Mouse (Mus musculus): ENCODE results near the gene Hnf4a. TPM values are rescaled to one million over a fixed set of nuclear protein-coding genes. Genes with fewer than 3 reads are reported as not detected.

The Hnf4a gene
- polyA plus RNA-seq, 1 experiment from 2014 or later, result not detected

GRCm38 (mm10) chr2:163558548-163558947, 51.9 kb downstream of the Hnf4a start:
- Histone ChIP-seq H3K4me3 (replicated peaks) (no peak overlapping the region), H3K9me3 (no peaks in the 10 kb centered on the region), H3K4me2 (no peak overlapping the region), H3K36me3 (replicated peaks) (no peaks in the 10 kb centered on the region), H3K4me1 (no peaks in the 10 kb centered on the region), H3K27ac (no peak overlapping the region), H3K9ac (no peak overlapping the region), H3K27me3 (no peaks in the 10 kb centered on the region)
- ATAC-seq (ENCODE audit: low FRiP score), result no peak
- 76% methylated on average over 1 of the region's 1 CpGs for WGBS

- no peak for ATAC-seq (ENCODE audit: low FRiP score)
- 77% methylated on average over 5 of the region's 5 CpGs for WGBS
- H3K9ac ChIP-seq, result no peak overlapping the region
Measured at GRCm38 (mm10) chr2:163559236-163559635, 52.6 kb downstream of the Hnf4a start.

GRCm38 (mm10) chr2:163560247-163560646, 53.6 kb downstream of the Hnf4a start:
- Histone ChIP-seq H3K4me1 (no peaks in the 10 kb centered on the region), H3K4me3 (replicated peaks) (no peak overlapping the region), H3K9ac (no peak overlapping the region), H3K4me2 (no peak overlapping the region), H3K36me3 (replicated peaks) (no peaks in the 10 kb centered on the region), H3K27me3 (no peaks in the 10 kb centered on the region), H3K9me3 (no peaks in the 10 kb centered on the region), H3K27ac (no peak overlapping the region)
- WGBS, result 74% methylated on average over 3 of the region's 3 CpGs
- ATAC-seq (ENCODE audit: low FRiP score), result no peak

More at GRCm38 (mm10) chr2:163559236-163559635, 52.6 kb downstream of the Hnf4a start:
- Histone ChIP-seq H3K36me3 (replicated peaks) (no peaks in the 10 kb centered on the region), H3K9me3 (no peaks in the 10 kb centered on the region), H3K27me3 (no peaks in the 10 kb centered on the region), H3K4me1 (no peaks in the 10 kb centered on the region), H3K4me2 (no peak overlapping the region), H3K27ac (no peak overlapping the region), H3K4me3 (replicated peaks) (no peak overlapping the region)

DNA sequence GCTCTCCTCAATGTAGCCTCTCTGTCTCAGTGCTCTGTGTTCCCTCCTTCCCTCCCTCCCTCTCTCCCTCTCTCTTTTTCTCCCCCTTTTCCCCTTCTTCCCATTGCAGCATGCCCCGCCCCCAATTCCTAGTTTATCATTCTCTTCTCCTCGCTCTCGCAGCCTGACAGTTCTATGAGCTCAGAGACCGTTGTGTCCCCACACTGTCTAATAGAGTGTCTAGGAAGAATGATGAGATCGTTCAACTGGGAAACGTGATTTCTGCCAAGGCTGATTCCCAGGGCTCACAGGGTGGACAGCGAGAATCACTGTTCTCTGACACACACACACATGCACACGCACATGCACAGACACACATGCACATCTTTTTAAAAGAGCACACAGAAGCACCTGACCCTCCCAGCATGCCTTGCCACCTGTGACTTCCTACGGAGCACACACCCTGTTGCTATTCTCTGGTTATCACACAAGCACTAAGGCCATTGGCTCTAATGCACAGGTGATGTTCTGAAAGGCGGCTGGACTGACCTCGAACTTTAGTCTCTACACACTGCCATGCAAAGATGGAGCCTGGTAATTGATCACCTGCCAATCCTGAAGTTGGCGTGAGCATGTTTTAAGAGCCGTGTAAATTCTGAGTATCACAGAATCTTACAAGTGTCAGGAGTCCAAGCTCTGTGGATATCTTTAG, 54.8 kb downstream of the Hnf4a start:
- no peak overlapping the region for H3K9ac ChIP-seq
- no peaks in the 10 kb centered on the region for H3K9me3 ChIP-seq
- WGBS, result 78% methylated on average over 13 of the region's 13 CpGs
- H3K27me3 ChIP-seq, result no peaks in the 10 kb centered on the region
- no peaks in the 10 kb centered on the region for H3K36me3 ChIP-seq (replicated peaks)
- H3K4me3 ChIP-seq (replicated peaks), result no peak overlapping the region
- ATAC-seq (ENCODE audit: low FRiP score), result no peak
- no peaks in the 10 kb centered on the region for H3K4me1 ChIP-seq
- H3K4me2 ChIP-seq, result no peak overlapping the region
- H3K27ac ChIP-seq, result no peak overlapping the region

- no peaks in the 10 kb centered on the region for H3K4me1 ChIP-seq
- no peak overlapping the region for H3K4me3 ChIP-seq (replicated peaks)
- WGBS, result 33% methylated on average over 8 of the region's 8 CpGs
- no peak for ATAC-seq (ENCODE audit: low FRiP score)
- no peak overlapping the region for H3K27ac ChIP-seq
- 0 out of 2 replicates have a peak, but pooled peaks cover 3% of the 10 kb centered on the region for H3K27me3 ChIP-seq
- no peaks in the 10 kb centered on the region for H3K9me3 ChIP-seq
- no peak overlapping the region for H3K9ac ChIP-seq
- no peak overlapping the region for H3K4me2 ChIP-seq
- H3K36me3 ChIP-seq (replicated peaks), result no peaks in the 10 kb centered on the region
Measured at GRCm38 (mm10) chr2:163564646-163565045, 58.0 kb downstream of the Hnf4a start.

GRCm38 (mm10) chr2:163574321-163574720, 67.7 kb downstream of the Hnf4a start:
- Histone ChIP-seq H3K4me3 (replicated peaks) (no peak overlapping the region), H3K9ac (no peak overlapping the region), H3K27ac (no peak overlapping the region), H3K4me1 (no peaks in the 10 kb centered on the region), H3K9me3 (no peaks in the 10 kb centered on the region), H3K4me2 (no peak overlapping the region), H3K27me3 (no peaks in the 10 kb centered on the region), H3K36me3 (replicated peaks) (no peaks in the 10 kb centered on the region)
- WGBS, result 82% methylated on average over 3 of the region's 3 CpGs
- ATAC-seq (ENCODE audit: low FRiP score), result no peak

DNA sequence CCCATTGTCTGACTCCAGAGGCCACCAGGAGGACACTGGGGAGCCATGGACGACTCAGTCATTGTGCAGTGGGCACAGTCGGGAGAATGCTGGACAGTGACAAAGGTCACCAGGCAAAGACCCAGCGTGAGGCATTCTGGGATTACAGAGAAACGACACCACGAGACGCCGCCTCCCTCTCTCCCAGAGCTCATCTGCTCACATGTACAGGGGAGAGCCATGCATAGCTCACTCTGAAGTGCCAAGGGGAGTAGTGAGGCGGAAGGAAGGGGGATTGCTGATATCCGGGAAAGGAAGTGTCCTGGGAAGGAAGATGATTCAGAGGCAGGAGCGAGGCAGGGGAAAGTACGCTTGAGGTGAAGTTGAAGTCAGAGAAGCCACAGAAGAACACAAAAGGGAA, 68.6 kb downstream of the Hnf4a start:
- H3K9ac ChIP-seq, result no peak overlapping the region
- no peak overlapping the region for H3K4me2 ChIP-seq
- H3K9me3 ChIP-seq, result no peaks in the 10 kb centered on the region
- WGBS, result 51% methylated on average over 11 of the region's 11 CpGs
- no peaks in the 10 kb centered on the region for H3K4me1 ChIP-seq
- no peak overlapping the region for H3K27ac ChIP-seq
- no peaks in the 10 kb centered on the region for H3K36me3 ChIP-seq (replicated peaks)
- H3K27me3 ChIP-seq, result no peaks in the 10 kb centered on the region
- no peak for ATAC-seq (ENCODE audit: low FRiP score)
- no peak overlapping the region for H3K4me3 ChIP-seq (replicated peaks)

DNA sequence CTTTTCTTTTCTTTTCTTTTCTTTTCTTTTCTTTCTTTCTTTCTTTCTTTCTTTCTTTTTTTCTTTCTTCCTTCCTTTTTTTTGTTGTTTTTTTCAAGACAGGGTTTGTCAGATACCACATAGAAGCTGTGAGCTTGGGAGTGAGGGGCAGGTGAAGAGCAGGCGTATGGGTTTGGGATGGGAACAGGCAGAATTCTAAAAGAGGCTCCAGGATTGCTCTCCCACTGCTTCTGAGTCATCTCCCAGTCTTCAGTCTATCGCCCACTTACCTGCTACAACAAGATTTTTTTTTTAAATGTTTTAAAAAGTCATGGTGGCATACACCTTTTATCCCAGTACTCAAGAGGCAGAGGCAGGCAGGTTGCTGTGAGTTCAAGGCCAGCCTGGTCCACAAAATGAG, 71.4 kb downstream of the Hnf4a start:
- no peak overlapping the region for H3K27ac ChIP-seq
- no peaks in the 10 kb centered on the region for H3K9me3 ChIP-seq
- H3K4me2 ChIP-seq, result no peak overlapping the region
- no peak overlapping the region for H3K9ac ChIP-seq
- no peaks in the 10 kb centered on the region for H3K4me1 ChIP-seq
- 85% methylated on average over 2 of the region's 2 CpGs for WGBS
- ATAC-seq (ENCODE audit: low FRiP score), result no peak
- no peak overlapping the region for H3K4me3 ChIP-seq (replicated peaks)
- H3K27me3 ChIP-seq, result no peaks in the 10 kb centered on the region
- no peaks in the 10 kb centered on the region for H3K36me3 ChIP-seq (replicated peaks)

DNA sequence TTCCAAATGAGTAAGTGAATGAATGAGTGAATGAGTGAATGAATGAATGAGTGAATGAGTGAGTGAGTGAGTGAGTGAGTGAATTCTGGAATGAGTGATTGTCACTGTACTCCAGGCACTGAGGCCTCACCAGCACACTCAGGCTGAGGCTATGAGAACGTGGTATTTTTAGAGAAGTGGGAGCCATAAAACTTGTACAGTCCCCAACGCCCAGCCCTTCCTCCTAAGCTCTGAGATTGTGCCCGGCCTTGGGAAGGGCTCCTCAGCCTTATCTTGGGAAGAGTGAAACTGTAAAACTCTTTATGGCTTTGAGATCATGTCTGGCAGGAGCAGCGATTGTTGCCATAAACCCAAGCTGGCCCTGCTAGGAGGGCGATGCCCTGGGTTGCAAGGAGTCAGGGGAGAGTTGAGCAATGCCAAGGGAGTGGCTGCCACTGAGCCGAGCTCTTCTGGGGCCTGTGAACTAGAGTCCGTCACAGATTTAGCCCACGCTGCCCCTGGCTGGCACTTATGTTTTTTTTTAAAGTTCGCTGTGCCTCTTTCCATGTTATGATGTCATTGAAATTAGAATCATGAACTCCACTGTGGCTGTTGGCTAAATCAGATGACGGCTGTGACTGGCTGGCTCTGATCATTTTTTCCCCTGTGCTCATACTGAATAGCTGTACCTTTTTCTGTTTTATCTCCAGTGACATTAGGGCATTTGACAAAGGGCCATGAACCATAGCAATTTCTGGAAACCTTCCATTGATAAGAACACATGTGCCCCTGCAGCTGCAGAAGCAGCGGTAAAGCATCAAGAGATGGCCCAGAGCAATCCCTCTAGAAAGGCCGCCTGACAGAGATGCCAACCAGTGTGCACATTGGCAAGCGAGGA, 73.7 kb downstream of the Hnf4a start:
- Histone ChIP-seq H3K27ac (no peak overlapping the region), H3K4me2 (no peak overlapping the region), H3K27me3 (no peaks in the 10 kb centered on the region), H3K4me3 (replicated peaks) (no peak overlapping the region), H3K9me3 (no peaks in the 10 kb centered on the region), H3K36me3 (replicated peaks) (no peaks in the 10 kb centered on the region), H3K9ac (no peak overlapping the region), H3K4me1 (no peaks in the 10 kb centered on the region)
- ATAC-seq (ENCODE audit: low FRiP score), result no peak
- 88% methylated on average over 13 of the region's 13 CpGs for WGBS

GRCm38 (mm10) chr2:163583226-163584087, 76.8 kb downstream of the Hnf4a start:
- Histone ChIP-seq H3K9ac (no peak overlapping the region), H3K36me3 (replicated peaks) (no peaks in the 10 kb centered on the region), H3K4me1 (no peaks in the 10 kb centered on the region), H3K4me3 (replicated peaks) (no peak overlapping the region), H3K27me3 (no peaks in the 10 kb centered on the region), H3K27ac (no peak overlapping the region), H3K9me3 (no peaks in the 10 kb centered on the region), H3K4me2 (no peak overlapping the region)
- 92% methylated on average over 10 of the region's 10 CpGs for WGBS
- ATAC-seq (ENCODE audit: low FRiP score), result no peak

DNA sequence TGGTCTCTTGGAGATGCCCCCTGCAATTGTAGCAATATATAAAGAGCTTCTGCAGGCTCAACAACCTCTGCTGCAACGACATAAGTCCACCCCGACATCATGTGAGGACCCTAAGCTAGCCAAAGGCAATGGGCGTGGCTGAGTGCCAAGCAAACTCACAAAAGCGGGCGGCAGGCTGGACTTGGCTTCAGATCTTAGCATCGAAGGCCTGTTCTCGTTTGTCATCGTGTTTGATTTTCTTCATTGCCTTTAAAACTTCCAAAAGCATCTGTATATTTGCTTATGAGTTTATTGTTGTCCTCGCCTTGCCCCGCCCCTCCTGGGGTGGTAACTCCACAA, 77.4 kb downstream of the Hnf4a start:
- Histone ChIP-seq H3K9me3 (no peaks in the 10 kb centered on the region), H3K27ac (no peak overlapping the region), H3K36me3 (replicated peaks) (no peaks in the 10 kb centered on the region), H3K4me3 (replicated peaks) (no peak overlapping the region), H3K4me1 (no peaks in the 10 kb centered on the region), H3K27me3 (no peaks in the 10 kb centered on the region), H3K9ac (no peak overlapping the region), H3K4me2 (no peak overlapping the region)
- ATAC-seq (ENCODE audit: low FRiP score), result no peak
- 84% methylated on average over 10 of the region's 10 CpGs for WGBS
